Mouse (Mus musculus) spleen, adult 2 months (tissue): Measurements from ENCODE around the gene Myo16. TPM values are rescaled to one million over a fixed set of nuclear protein-coding genes. Genes with fewer than 3 reads are reported as not detected.

Experiments
- DNase-seq, 2 experiments: peaks; one replicate each; pipeline versions ENCODE4 v3.0.0 to v3.0.0-alpha.2; 2012 to 2021; ENCODE audit warnings: low spot score in 2 of 2, low read depth in 1 of 2
- H3K27ac ChIP-seq: fragments of 200-500 bp; 2 replicates; pipeline ENCODE4 v1.5.1; 2012; ENCODE audit warnings: low read length, inconsistent platforms; ENCODE audit not compliant: insufficient read depth
- H3K27me3 ChIP-seq: fragments of 200-500 bp; 2 replicates; pipeline ENCODE4 v1.6.1; 2012; ENCODE audit warnings: mild to moderate bottlenecking, moderate library complexity, low read length, inconsistent platforms; ENCODE audit not compliant: control insufficient read depth, insufficient read depth
- H3K36me3 ChIP-seq: fragments of 200-500 bp; 2 replicates; pipeline ENCODE4 v1.6.1; 2012; ENCODE audit warnings: mild to moderate bottlenecking, low read length, inconsistent platforms; ENCODE audit not compliant: control insufficient read depth, insufficient read depth
- H3K4me1 ChIP-seq: fragments of 200-500 bp; 2 replicates; pipeline ENCODE4 v1.6.1; 2011; ENCODE audit warnings: inconsistent platforms; ENCODE audit not compliant: control insufficient read depth, insufficient read depth, insufficient read length
- H3K4me3 ChIP-seq: fragments of 200-500 bp; 2 replicates; pipeline ENCODE4 v1.5.1; 2011; ENCODE audit warnings: mild to moderate bottlenecking, inconsistent platforms; ENCODE audit not compliant: insufficient read depth, insufficient read length; ENCODE audit errors: extremely low read depth
- CTCF ChIP-seq: fragments of 200-500 bp; IDR thresholded peaks from 2 replicates; pipeline ENCODE4 v1.5.1; 2011; ENCODE audit warnings: mild to moderate bottlenecking, inconsistent platforms; ENCODE audit not compliant: insufficient read depth, insufficient read length, insufficient replicate concordance; ENCODE audit errors: extremely low read depth
- POLR2A ChIP-seq: fragments of 200-500 bp; IDR thresholded peaks from 2 replicates; pipeline ENCODE4 v1.6.1; 2011; ENCODE audit warnings: low read depth, low read length, inconsistent platforms
- WGBS: fragments of 180-500 bp; shearing (Covaris S2); methylation state at CpG from one replicate; pipeline ENCODE4 v1.1.7; 2018; 5-methylcytosine and 5-hydroxymethylcytosine counted together
- polyA plus RNA-seq: library from polyadenylated mRNA; depleted of rRNA; stranded (reverse); fragments of >200 nt; gene quantifications from 2 replicates; pipeline ENCODE4 v1.2.3, GENCODE M21; 2012

Myo16 gene
- polyA plus RNA-seq, 1 experiment = 0.39 TPM

- Histone ChIP-seq H3K36me3 (no peaks in the 10 kb centered on the region), H3K4me1 (no peaks in the 10 kb centered on the region), H3K27ac (no peak overlapping the region), H3K27me3 (no peaks in the 10 kb centered on the region), H3K4me3 (no peak overlapping the region)
- TF ChIP-seq CTCF (no peak), POLR2A (no peak)
- 84% methylated on average over 4 of the region's 4 CpGs for WGBS
- no peak for DNase-seq
Measured at GRCm38 (mm10) chr8:10521463-10521862, 367.8 kb downstream of the Myo16 start.

DNA sequence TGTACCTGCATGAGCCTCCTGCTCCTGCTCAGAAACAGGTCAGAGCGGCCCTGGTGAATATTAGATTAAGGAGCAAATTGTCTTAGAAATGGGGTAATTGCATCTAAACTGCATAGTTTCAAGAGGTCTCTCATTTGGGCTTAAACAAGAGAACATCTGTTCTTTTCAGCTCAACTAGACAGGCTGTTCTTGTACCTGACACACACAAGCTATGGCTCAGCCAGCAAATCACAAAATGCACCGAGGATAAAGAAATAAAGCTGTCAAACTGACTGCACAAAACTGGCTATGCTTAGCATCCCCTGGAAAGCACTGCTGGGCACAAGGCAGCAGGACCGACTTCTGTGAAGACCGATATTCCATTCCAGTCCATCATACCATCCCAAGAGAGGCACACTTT is 372.0 kb downstream of the Myo16 start:
- 83% methylated on average over 4 of the region's 4 CpGs for WGBS
- H3K4me1 ChIP-seq = no peaks in the 10 kb centered on the region
- no peak overlapping the region for H3K4me3 ChIP-seq
- DNase-seq = no peak
- no peak overlapping the region for H3K27ac ChIP-seq
- no peaks in the 10 kb centered on the region for H3K27me3 ChIP-seq
- TF ChIP-seq CTCF (no peak), POLR2A (no peak)
- H3K36me3 ChIP-seq = no peaks in the 10 kb centered on the region

- no peaks in the 10 kb centered on the region for H3K4me1 ChIP-seq
- DNase-seq = no peak
- no peak overlapping the region for H3K27ac ChIP-seq
- H3K27me3 ChIP-seq = no peaks in the 10 kb centered on the region
- WGBS = 73% methylated on average over 5 of the region's 5 CpGs
- no peak overlapping the region for H3K4me3 ChIP-seq
- no peak for TF ChIP-seq POLR2A
- no peak for TF ChIP-seq CTCF
- H3K36me3 ChIP-seq = no peaks in the 10 kb centered on the region
Measured at GRCm38 (mm10) chr8:10526616-10527015, 372.9 kb downstream of the Myo16 start.

GRCm38 (mm10) chr8:10534619-10535286 is 381.0 kb downstream of the Myo16 start:
- no peak overlapping the region for H3K27ac ChIP-seq
- no peak for DNase-seq
- TF ChIP-seq CTCF (no peak), POLR2A (no peak)
- H3K4me1 ChIP-seq = no peaks in the 10 kb centered on the region
- WGBS = 29% methylated on average over 16 of the region's 16 CpGs
- no peak overlapping the region for H3K4me3 ChIP-seq
- H3K27me3 ChIP-seq = no peaks in the 10 kb centered on the region
- no peaks in the 10 kb centered on the region for H3K36me3 ChIP-seq

DNA sequence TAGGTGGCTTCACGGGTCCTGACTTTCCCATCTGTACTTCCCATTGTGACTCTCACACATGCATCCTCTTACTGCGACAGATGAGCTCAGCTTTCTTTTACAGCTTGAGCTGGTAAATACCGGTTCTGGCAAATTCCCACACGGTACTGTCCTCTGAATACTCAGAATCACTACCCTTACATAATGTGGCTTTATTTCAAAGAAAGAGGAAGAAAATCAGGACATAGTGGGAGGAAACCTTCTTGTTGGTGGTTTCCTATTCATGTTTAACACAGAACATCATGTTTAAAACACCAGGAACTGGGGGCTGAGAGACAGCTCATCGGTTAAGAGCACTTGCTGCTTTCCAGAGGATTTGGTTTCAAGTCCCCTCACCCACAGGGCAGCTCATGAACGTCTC is 384.6 kb downstream of the Myo16 start:
- H3K36me3 ChIP-seq = no peaks in the 10 kb centered on the region
- no peak for DNase-seq
- H3K27ac ChIP-seq = no peak overlapping the region
- H3K4me3 ChIP-seq = no peak overlapping the region
- H3K27me3 ChIP-seq = no peaks in the 10 kb centered on the region
- TF ChIP-seq CTCF (no peak), POLR2A (no peak)
- H3K4me1 ChIP-seq = no peaks in the 10 kb centered on the region
- WGBS = 4% methylated on average over 6 of the region's 6 CpGs

DNA sequence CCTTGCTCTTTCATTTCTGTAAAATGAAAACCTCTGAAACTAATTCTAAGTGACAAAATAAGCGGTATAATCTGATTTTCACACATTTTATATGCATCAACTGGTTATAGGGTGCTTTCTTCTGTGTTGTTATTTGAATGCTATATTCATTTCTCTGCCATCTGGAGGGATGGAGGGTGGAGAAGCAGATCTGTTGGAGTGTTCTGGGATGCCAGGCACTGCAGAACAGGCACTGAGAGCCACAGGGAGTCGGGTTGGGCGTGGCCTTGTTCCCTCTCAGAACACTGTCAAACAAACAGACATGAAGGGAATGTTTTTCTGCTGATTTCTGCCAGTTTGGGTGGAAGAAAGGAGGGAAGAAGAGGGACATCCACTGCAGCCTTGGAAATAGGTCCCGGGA is 386.0 kb downstream of the Myo16 start:
- WGBS = 86% methylated on average over 4 of the region's 4 CpGs
- no peaks in the 10 kb centered on the region for H3K4me1 ChIP-seq
- no peak for TF ChIP-seq POLR2A
- no peak for TF ChIP-seq CTCF
- no peaks in the 10 kb centered on the region for H3K27me3 ChIP-seq
- no peak for DNase-seq
- no peak overlapping the region for H3K4me3 ChIP-seq
- H3K27ac ChIP-seq = no peak overlapping the region
- no peaks in the 10 kb centered on the region for H3K36me3 ChIP-seq

DNA sequence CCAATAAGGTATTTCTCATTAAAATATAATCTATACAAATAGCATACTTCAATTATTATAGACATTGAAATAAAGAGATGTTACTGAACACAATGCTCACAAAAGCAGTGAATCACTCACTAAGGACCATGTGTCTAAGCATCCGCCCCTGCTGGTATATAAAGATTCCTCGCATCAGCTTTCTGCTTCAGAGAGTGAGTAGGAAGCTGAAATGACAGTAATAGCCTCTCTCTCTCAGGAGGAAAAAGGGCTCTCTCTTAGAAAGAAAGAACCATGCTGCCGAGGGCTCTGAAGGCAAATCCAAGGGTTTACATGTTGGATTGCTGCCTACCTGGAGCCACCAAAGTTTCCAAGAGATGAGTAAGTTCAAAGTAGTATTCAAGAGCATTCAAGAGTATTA is 392.2 kb downstream of the Myo16 start:
- 90% methylated on average over 3 of the region's 3 CpGs for WGBS
- TF ChIP-seq CTCF = no peak
- TF ChIP-seq POLR2A = no peak

More for the DNA sequence above, 392.2 kb downstream of the Myo16 start:
- H3K4me1 ChIP-seq = no peaks in the 10 kb centered on the region
- H3K36me3 ChIP-seq = no peaks in the 10 kb centered on the region
- DNase-seq = no peak
- H3K4me3 ChIP-seq = no peak overlapping the region
- no peaks in the 10 kb centered on the region for H3K27me3 ChIP-seq
- no peak overlapping the region for H3K27ac ChIP-seq
